Mouse (Mus musculus) testis, adult 2 months (tissue): ENCODE results near the gene Kcnk5. TPM values are rescaled to one million over a fixed set of nuclear protein-coding genes. Genes with fewer than 3 reads are reported as not detected.

ENCODE experiments used
- H3K27ac ChIP-seq: fragments of 200-500 bp; 2 replicates; pipeline ENCODE4 v1.5.1; 2012; ENCODE audit warnings: low read depth, low read length; ENCODE audit not compliant: control insufficient read depth, insufficient read depth
- H3K27me3 ChIP-seq: fragments of 200-500 bp; 2 replicates; pipeline ENCODE4 v1.6.1; 2012; ENCODE audit warnings: mild to moderate bottlenecking, low read length, moderate library complexity; ENCODE audit not compliant: control insufficient read depth, insufficient read depth
- H3K36me3 ChIP-seq: fragments of 200-500 bp; 2 replicates; pipeline ENCODE4 v1.6.1; 2012; ENCODE audit warnings: mild to moderate bottlenecking, low read length; ENCODE audit not compliant: control insufficient read depth, insufficient read depth
- H3K4me1 ChIP-seq: fragments of 200-500 bp; 2 replicates; pipeline ENCODE4 v1.6.1; 2012; ENCODE audit warnings: low read length; ENCODE audit not compliant: control insufficient read depth, insufficient read depth
- H3K4me3 ChIP-seq: fragments of 200-500 bp; 2 replicates; pipeline ENCODE4 v1.5.1; 2012; ENCODE audit warnings: low read depth, mild to moderate bottlenecking, low read length, moderate library complexity, mixed read lengths; ENCODE audit not compliant: control insufficient read depth
- CTCF ChIP-seq: fragments of 200-500 bp; IDR thresholded peaks from 2 replicates; pipeline ENCODE4 v1.5.1; 2012; ENCODE audit warnings: low read depth, mild to moderate bottlenecking, inconsistent platforms, low read length, moderate library complexity; ENCODE audit not compliant: control insufficient read depth, insufficient read depth, insufficient replicate concordance
- POLR2A ChIP-seq: fragments of 200-500 bp; IDR thresholded peaks from 2 replicates; pipeline ENCODE4 v1.6.1; 2012; ENCODE audit warnings: low read depth, mild to moderate bottlenecking, inconsistent platforms, low read length, moderate library complexity; ENCODE audit not compliant: control insufficient read depth
- polyA plus RNA-seq: library from polyadenylated mRNA; depleted of rRNA; stranded (reverse); fragments of >200 nt; gene quantifications from 2 replicates; pipeline ENCODE4 v1.2.3, GENCODE M21; 2012; rRNA removed

Gene Kcnk5
- polyA plus RNA-seq, 1 experiment, result 11.8 TPM

DNA sequence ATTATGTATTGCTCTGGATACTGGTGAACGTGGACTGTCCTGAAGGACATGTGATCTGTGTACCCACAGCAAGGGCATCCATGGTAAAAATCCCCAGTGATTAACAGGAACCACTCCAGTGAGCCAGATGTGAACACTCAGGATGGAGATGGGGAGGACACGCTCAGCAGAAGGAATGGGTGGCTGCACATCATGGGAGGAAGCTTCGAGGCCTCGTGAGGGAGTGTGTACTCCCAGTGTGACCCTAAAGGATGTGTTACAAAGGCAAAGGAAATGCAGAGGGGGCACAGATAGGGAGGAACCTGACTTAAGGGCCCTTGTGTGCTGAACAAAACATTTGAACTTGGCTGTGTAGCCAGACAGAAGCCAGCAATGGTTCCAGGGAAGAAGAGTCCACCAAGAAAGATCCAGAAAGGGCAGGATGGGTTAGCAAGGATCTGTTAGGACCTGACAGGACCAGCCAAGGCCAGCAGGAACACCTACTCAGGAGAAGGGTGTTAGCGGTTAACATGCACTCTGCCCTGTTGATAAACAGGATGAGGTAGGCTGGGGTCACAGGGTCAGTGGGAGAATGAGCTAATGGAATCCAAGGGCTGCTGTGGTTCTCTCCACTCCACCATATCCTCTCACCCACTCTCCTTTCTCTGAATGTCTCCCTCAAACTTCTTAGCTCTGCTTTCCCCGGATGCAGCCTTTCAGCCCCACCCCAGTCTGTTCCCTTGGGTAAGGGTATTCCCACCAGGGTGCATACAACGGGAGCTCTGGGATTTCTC is 68.2 kb downstream of the Kcnk5 start:
- no peak overlapping the region for H3K4me3 ChIP-seq
- TF ChIP-seq CTCF (no peak), POLR2A (no peak)
- H3K36me3 ChIP-seq, result no peaks in the 10 kb centered on the region
- H3K27ac ChIP-seq, result no peak overlapping the region
- no peaks in the 10 kb centered on the region for H3K27me3 ChIP-seq
- peaks cover 15% of the 10 kb centered on the region for H3K4me1 ChIP-seq

GRCm38 (mm10) chr14:20112218-20112617 is 69.4 kb downstream of the Kcnk5 start:
- Histone ChIP-seq H3K4me1 (peaks cover 13% of the 10 kb centered on the region), H3K4me3 (no peak overlapping the region), H3K27me3 (no peaks in the 10 kb centered on the region), H3K27ac (no peak overlapping the region), H3K36me3 (no peaks in the 10 kb centered on the region)
- TF ChIP-seq POLR2A (no peak), CTCF (no peak)

DNA sequence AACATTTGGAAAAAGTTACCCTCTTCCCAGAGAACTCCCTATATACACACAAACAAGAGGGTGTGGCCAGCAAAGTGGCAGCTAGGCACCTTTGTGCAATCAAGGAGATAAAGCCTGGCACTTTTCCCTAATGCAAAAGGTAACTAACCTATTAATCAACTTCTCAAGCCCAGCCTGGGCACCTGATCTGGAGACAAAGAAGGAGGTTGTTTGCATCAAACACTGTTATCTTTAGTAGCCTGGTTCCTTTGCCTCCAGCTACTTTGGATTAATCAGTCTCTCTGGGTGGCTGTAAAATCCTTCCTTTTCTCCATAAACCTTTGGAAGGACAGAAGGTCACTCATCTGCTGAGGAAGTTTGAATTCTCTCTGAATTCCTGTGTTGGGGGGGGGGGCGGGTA is 70.7 kb downstream of the Kcnk5 start:
- Histone ChIP-seq H3K27ac (no peak overlapping the region), H3K4me3 (no peak overlapping the region), H3K4me1 (peaks cover 8% of the 10 kb centered on the region), H3K27me3 (no peaks in the 10 kb centered on the region), H3K36me3 (no peaks in the 10 kb centered on the region)
- no peak for TF ChIP-seq CTCF
- no peak for TF ChIP-seq POLR2A

DNA sequence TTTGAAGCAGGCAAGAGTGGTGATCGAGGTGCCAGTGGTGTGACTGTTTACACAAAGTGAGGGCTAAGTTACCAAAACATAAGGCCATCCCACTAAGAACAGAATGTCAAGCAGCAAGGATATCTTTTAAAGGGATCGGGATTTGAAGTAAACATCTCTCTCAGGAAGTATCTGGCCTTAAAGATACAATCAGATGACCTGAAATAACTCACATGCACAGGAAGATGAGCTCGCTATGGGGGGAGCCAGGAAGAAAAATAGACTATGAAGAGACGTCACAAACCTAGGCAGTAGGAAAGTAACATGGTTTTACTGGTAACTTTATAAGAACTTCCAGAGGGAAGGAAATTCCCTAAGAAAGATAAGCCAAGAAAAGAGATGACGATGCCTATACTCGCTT is 75.3 kb downstream of the Kcnk5 start:
- Histone ChIP-seq H3K27me3 (no peaks in the 10 kb centered on the region), H3K36me3 (no peaks in the 10 kb centered on the region), H3K27ac (no peak overlapping the region), H3K4me1 (no peaks in the 10 kb centered on the region), H3K4me3 (no peak overlapping the region)
- TF ChIP-seq POLR2A (no peak), CTCF (no peak)

DNA sequence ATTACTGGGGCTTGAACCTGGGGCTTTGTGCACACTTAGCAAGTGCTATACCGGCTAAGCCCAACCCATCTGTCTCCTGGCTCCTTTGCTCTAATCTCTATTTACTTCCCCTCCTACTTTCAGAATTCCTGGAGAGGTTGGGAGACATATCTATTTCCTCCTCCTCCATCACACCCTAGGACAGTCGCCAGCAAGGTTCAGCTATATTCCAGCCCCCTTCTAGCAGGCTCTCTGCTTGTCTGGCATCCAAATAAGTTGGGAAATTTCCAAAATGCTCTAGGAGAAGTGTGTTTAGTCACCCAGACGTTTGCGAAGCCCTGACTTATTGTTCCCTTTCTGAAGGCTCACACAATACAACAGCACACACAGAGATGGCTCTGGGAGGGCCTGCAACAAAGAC is 78.4 kb downstream of the Kcnk5 start:
- no peaks in the 10 kb centered on the region for H3K4me1 ChIP-seq
- TF ChIP-seq POLR2A, result no peak
- TF ChIP-seq CTCF, result no peak
- H3K27ac ChIP-seq, result no peak overlapping the region
- no peak overlapping the region for H3K4me3 ChIP-seq
- no peaks in the 10 kb centered on the region for H3K27me3 ChIP-seq
- H3K36me3 ChIP-seq, result no peaks in the 10 kb centered on the region

GRCm38 (mm10) chr14:20098061-20098460 is 83.5 kb downstream of the Kcnk5 start:
- H3K4me1 ChIP-seq, result no peaks in the 10 kb centered on the region

DNA sequence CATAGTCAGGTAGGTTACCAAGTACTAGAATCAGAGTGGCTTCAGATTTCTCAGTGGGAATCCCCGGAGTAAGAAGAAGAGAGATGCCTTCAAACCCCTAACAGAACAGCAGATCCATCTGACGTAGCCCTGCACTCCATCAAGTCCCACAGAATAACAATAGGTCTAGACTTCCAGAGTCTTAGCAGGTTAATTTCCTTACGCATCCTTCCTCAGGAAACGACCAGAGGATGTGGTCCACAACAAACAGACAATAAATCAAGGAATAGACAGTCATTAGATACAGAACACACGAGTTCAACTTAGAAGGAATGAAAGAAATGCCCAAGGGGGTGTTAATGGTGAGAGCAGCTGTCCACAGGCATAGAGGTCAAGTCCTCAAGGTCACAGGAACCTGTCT is 86.7 kb downstream of the Kcnk5 start:
- no peak overlapping the region for H3K4me3 ChIP-seq
- TF ChIP-seq CTCF (no peak), POLR2A (no peak)
- H3K4me1 ChIP-seq, result no peaks in the 10 kb centered on the region
- no peaks in the 10 kb centered on the region for H3K27me3 ChIP-seq
- H3K36me3 ChIP-seq, result no peaks in the 10 kb centered on the region
- H3K27ac ChIP-seq, result no peak overlapping the region

More at GRCm38 (mm10) chr14:20098061-20098460, 83.5 kb downstream of the Kcnk5 start:
- Histone ChIP-seq H3K27ac (no peak overlapping the region), H3K4me3 (no peak overlapping the region), H3K36me3 (no peaks in the 10 kb centered on the region), H3K27me3 (no peaks in the 10 kb centered on the region)
- TF ChIP-seq CTCF (no peak), POLR2A (no peak)

DNA sequence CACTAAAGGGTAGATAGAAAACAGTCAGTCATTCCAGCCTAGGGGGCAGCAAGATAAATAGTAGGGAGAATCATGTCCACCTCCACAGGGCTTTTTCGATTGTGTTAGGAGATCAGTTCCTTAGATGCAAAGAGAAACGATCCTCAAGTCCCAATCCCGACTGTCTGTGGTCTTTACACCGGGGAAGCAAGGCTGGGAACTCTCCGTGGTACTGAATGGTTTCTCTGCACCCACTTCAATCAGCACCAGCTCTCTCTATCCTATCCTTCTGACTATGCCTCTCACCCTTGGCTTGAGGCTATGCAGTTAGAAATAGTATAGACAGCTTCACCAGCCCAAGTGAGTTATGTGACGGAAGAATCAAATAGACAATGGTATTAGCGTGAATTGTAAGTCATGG is 88.1 kb downstream of the Kcnk5 start:
- Histone ChIP-seq H3K27me3 (no peaks in the 10 kb centered on the region), H3K4me3 (no peak overlapping the region), H3K27ac (no peak overlapping the region), H3K4me1 (no peaks in the 10 kb centered on the region), H3K36me3 (no peaks in the 10 kb centered on the region)
- TF ChIP-seq POLR2A, result no peak
- TF ChIP-seq CTCF, result no peak

Other genes starting within 250 kb of the Kcnk5 start
- 0.48 and 0.65 TPM in 2 replicates for gene Gng2, start 204.2 kb downstream of the Kcnk5 start, polyA plus RNA-seq
- gene Saysd1, start 43.3 kb downstream of the Kcnk5 start, polyA plus RNA-seq, result 220 and 227 TPM in 2 replicates
- not detected in 2 replicates for gene Kcnk16, start 87.4 kb upstream of the Kcnk5 start, polyA plus RNA-seq
- gene Nudt13, start 112.9 kb upstream of the Kcnk5 start, polyA plus RNA-seq, result 4.0 and 7.7 TPM in 2 replicates
- gene Ecd, start 166.3 kb upstream of the Kcnk5 start, polyA plus RNA-seq, result 19.4 and 19.7 TPM in 2 replicates
- gene Fam149b, start 166.4 kb upstream of the Kcnk5 start, polyA plus RNA-seq, result 51.2 and 54.5 TPM in 2 replicates
- gene Dnajc9, start 207.1 kb upstream of the Kcnk5 start, polyA plus RNA-seq, result 104 and 140 TPM in 2 replicates
- 14.2 and 14.4 TPM in 2 replicates for gene Mrps16, start 211.8 kb upstream of the Kcnk5 start, polyA plus RNA-seq